Mouse (Mus musculus) hindbrain, embryonic 12.5 days (tissue): ENCODE measurements around the gene Otogl. TPM values are rescaled to one million over a fixed set of nuclear protein-coding genes. Genes with fewer than 3 reads are reported as not detected.

Experiments used
- ATAC-seq: fragments of 200-750 bp; cut with Nextera tagmentation; 2 replicates; pipeline ENCODE4 v1.8.0; 2017; ENCODE audit warnings: moderate TSS enrichment; ENCODE audit not compliant: low FRiP score
- H3K27ac ChIP-seq: fragments of 300-500 bp; sonication (generic); 2 replicates; pipeline ENCODE4 v1.5.1; 2016; ENCODE audit warnings: mild to moderate bottlenecking
- H3K27me3 ChIP-seq: fragments of 300-500 bp; sonication (generic); 2 replicates; pipeline ENCODE4 v1.6.1; 2016; ENCODE audit warnings: mild to moderate bottlenecking
- H3K36me3 ChIP-seq: fragments of 300-500 bp; sonication (generic); 2 replicates; pipeline ENCODE4 v1.6.1; 2016; ENCODE audit warnings: mild to moderate bottlenecking
- H3K4me1 ChIP-seq: fragments of 300-500 bp; sonication (generic); 2 replicates; pipeline ENCODE4 v1.6.1; 2016
- H3K4me2 ChIP-seq: fragments of 300-500 bp; sonication (generic); replicated peaks from 2 replicates; pipeline ENCODE4 v1.6.1; 2016; ENCODE audit warnings: mild to moderate bottlenecking
- H3K4me3 ChIP-seq: fragments of 300-500 bp; sonication (generic); 2 replicates; pipeline ENCODE4 v1.5.1; 2016; ENCODE audit warnings: mild to moderate bottlenecking
- H3K9ac ChIP-seq: fragments of 300-500 bp; sonication (generic); 2 replicates; pipeline ENCODE4 v1.6.1; 2016; ENCODE audit warnings: mild to moderate bottlenecking, moderate library complexity
- H3K9me3 ChIP-seq: fragments of 300-500 bp; sonication (generic); replicated peaks from 2 replicates; pipeline ENCODE4 v1.6.1; 2016; ENCODE audit warnings: mild to moderate bottlenecking
- WGBS: fragments of 180-500 bp; shearing (Covaris S2); methylation state at CpG from one replicate; pipeline ENCODE4 v1.1.7; 2016; 5-methylcytosine and 5-hydroxymethylcytosine counted together
- polyA plus RNA-seq: library from polyadenylated mRNA; unstranded; fragments of >200 nt; fragmentation: Nextera tagmentation; extraction: Ambion mirVana; gene quantifications from 2 replicates; pipeline ENCODE4 v1.2.1, GENCODE M21; 2016

The Otogl gene
- polyA plus RNA-seq, 1 experiment from 2014 or later, result 0.63 TPM

GRCm38 (mm10) chr10:107933527-107933926, 21.6 kb upstream of the Otogl start:
- Histone ChIP-seq H3K4me2 (no peak overlapping the region), H3K4me1 (peaks cover 11% of the 10 kb centered on the region; the same call in 1 of the 2 replicates), H3K36me3 (no peaks in the 10 kb centered on the region), H3K9me3 (no peaks in the 10 kb centered on the region), H3K27me3 (no peaks in the 10 kb centered on the region), H3K4me3 (no peak overlapping the region), H3K9ac (no peak overlapping the region), H3K27ac (no peak overlapping the region)
- WGBS, result 87% methylated on average over 1 of the region's 1 CpGs
- ATAC-seq, result no peak

- H3K9me3 ChIP-seq, result no peaks in the 10 kb centered on the region
- WGBS, result 19% methylated on average over 9 of the region's 10 CpGs
- no peaks in the 10 kb centered on the region for H3K27me3 ChIP-seq
- H3K9ac ChIP-seq, result no peak overlapping the region
- H3K4me3 ChIP-seq, result no peak overlapping the region
- H3K4me2 ChIP-seq, result peak overlapping the region; percentile 21; the same call in 1 of the 2 replicates
- peak; percentile 81 for ATAC-seq
- no peaks in the 10 kb centered on the region for H3K36me3 ChIP-seq
- peaks cover 11% of the 10 kb centered on the region; the same call in 1 of the 2 replicates for H3K4me1 ChIP-seq
- 0 out of 2 replicates have a peak overlapping the region, but pooled peaks have one; percentile 12 for H3K27ac ChIP-seq
Observed at GRCm38 (mm10) chr10:107931833-107932828, 20.2 kb upstream of the Otogl start.

- Histone ChIP-seq H3K36me3 (no peaks in the 10 kb centered on the region), H3K9me3 (no peaks in the 10 kb centered on the region), H3K4me2 (no peak overlapping the region), H3K27me3 (no peaks in the 10 kb centered on the region), H3K4me3 (no peak overlapping the region), H3K4me1 (peaks cover 11% of the 10 kb centered on the region; the same call in 1 of the 2 replicates), H3K27ac (no peak overlapping the region; the same call in 1 of the 2 replicates), H3K9ac (no peak overlapping the region)
- WGBS, result 66% methylated on average over 7 of the region's 7 CpGs
- no peak for ATAC-seq
Observed at GRCm38 (mm10) chr10:107930471-107931021, 18.6 kb upstream of the Otogl start.

GRCm38 (mm10) chr10:107925306-107925705, 13.4 kb upstream of the Otogl start:
- Histone ChIP-seq H3K9ac (no peak overlapping the region), H3K4me3 (no peak overlapping the region), H3K27ac (no peak overlapping the region), H3K27me3 (no peaks in the 10 kb centered on the region), H3K4me2 (no peak overlapping the region), H3K9me3 (no peaks in the 10 kb centered on the region), H3K36me3 (no peaks in the 10 kb centered on the region), H3K4me1 (no peaks in the 10 kb centered on the region)
- no peak for ATAC-seq

- Histone ChIP-seq H3K4me1 (no peaks in the 10 kb centered on the region), H3K9me3 (no peaks in the 10 kb centered on the region), H3K27ac (no peak overlapping the region), H3K4me2 (no peak overlapping the region), H3K27me3 (no peaks in the 10 kb centered on the region), H3K4me3 (no peak overlapping the region), H3K9ac (no peak overlapping the region), H3K36me3 (no peaks in the 10 kb centered on the region)
- 68% methylated on average over 2 of the region's 2 CpGs for WGBS
- no peak for ATAC-seq
Observed at GRCm38 (mm10) chr10:107923860-107924259, 11.9 kb upstream of the Otogl start.

- no peak overlapping the region for H3K27ac ChIP-seq
- H3K27me3 ChIP-seq, result no peaks in the 10 kb centered on the region
- H3K36me3 ChIP-seq, result no peaks in the 10 kb centered on the region
- no peak overlapping the region for H3K4me2 ChIP-seq
- H3K4me3 ChIP-seq, result no peak overlapping the region
- 29% methylated on average over 1 of the region's 1 CpGs for WGBS
- no peak overlapping the region for H3K9ac ChIP-seq
- no peaks in the 10 kb centered on the region for H3K9me3 ChIP-seq
- H3K4me1 ChIP-seq, result no peaks in the 10 kb centered on the region
- ATAC-seq, result no peak
Observed at GRCm38 (mm10) chr10:107922750-107923149, 10.8 kb upstream of the Otogl start.

- Histone ChIP-seq H3K27ac (no peak overlapping the region), H3K4me1 (no peaks in the 10 kb centered on the region), H3K36me3 (no peaks in the 10 kb centered on the region), H3K9ac (no peak overlapping the region), H3K9me3 (no peaks in the 10 kb centered on the region), H3K4me3 (no peak overlapping the region), H3K27me3 (no peaks in the 10 kb centered on the region), H3K4me2 (no peak overlapping the region)
- whole genome bisulfite sequencing, result 65% methylated on average over 1 of the region's 1 CpGs
- ATAC-seq, result no peak
Observed at GRCm38 (mm10) chr10:107921549-107921948, 9.6 kb upstream of the Otogl start.

- ATAC-seq, result no peak
- Histone ChIP-seq H3K36me3 (no peaks in the 10 kb centered on the region), H3K4me2 (no peak overlapping the region), H3K9ac (no peak overlapping the region), H3K9me3 (no peaks in the 10 kb centered on the region), H3K27ac (no peak overlapping the region), H3K4me1 (no peaks in the 10 kb centered on the region), H3K27me3 (no peaks in the 10 kb centered on the region), H3K4me3 (no peak overlapping the region)
- WGBS, result 81% methylated on average over 1 of the region's 1 CpGs
Observed at GRCm38 (mm10) chr10:107921134-107921533, 9.2 kb upstream of the Otogl start.

GRCm38 (mm10) chr10:107913013-107913412, 1.1 kb upstream of the Otogl start:
- H3K4me1 ChIP-seq, result no peaks in the 10 kb centered on the region
- H3K4me2 ChIP-seq, result no peak overlapping the region
- WGBS, result 65% methylated on average over 2 of the region's 2 CpGs
- H3K9ac ChIP-seq, result no peak overlapping the region
- H3K4me3 ChIP-seq, result no peak overlapping the region
- no peak for ATAC-seq
- H3K9me3 ChIP-seq, result no peaks in the 10 kb centered on the region
- no peaks in the 10 kb centered on the region for H3K27me3 ChIP-seq
- H3K36me3 ChIP-seq, result no peaks in the 10 kb centered on the region
- no peak overlapping the region for H3K27ac ChIP-seq

- no peak overlapping the region for H3K4me2 ChIP-seq
- H3K9ac ChIP-seq, result no peak overlapping the region
- no peak overlapping the region for H3K27ac ChIP-seq
- H3K4me1 ChIP-seq, result no peaks in the 10 kb centered on the region
- H3K4me3 ChIP-seq, result no peak overlapping the region
- 75% methylated on average over 10 of the region's 10 CpGs for WGBS
- no peaks in the 10 kb centered on the region; the same call in 1 of the 2 replicates for H3K9me3 ChIP-seq
- H3K27me3 ChIP-seq, result no peaks in the 10 kb centered on the region
- no peak for ATAC-seq
- no peaks in the 10 kb centered on the region for H3K36me3 ChIP-seq
Observed at GRCm38 (mm10) chr10:107906453-107906852, 5.5 kb downstream of the Otogl start.

GRCm38 (mm10) chr10:107905274-107906034, 6.5 kb downstream of the Otogl start:
- Histone ChIP-seq H3K27me3 (no peaks in the 10 kb centered on the region), H3K9me3 (no peaks in the 10 kb centered on the region; the same call in 1 of the 2 replicates), H3K4me2 (no peak overlapping the region), H3K27ac (no peak overlapping the region), H3K36me3 (no peaks in the 10 kb centered on the region), H3K9ac (no peak overlapping the region), H3K4me1 (no peaks in the 10 kb centered on the region), H3K4me3 (no peak overlapping the region)
- WGBS, result 80% methylated on average over 7 of the region's 7 CpGs
- ATAC-seq, result no peak

GRCm38 (mm10) chr10:107901958-107902357, 10.0 kb downstream of the Otogl start:
- Histone ChIP-seq H3K9ac (no peak overlapping the region), H3K9me3 (no peaks in the 10 kb centered on the region), H3K4me1 (no peaks in the 10 kb centered on the region), H3K36me3 (no peaks in the 10 kb centered on the region), H3K27me3 (no peaks in the 10 kb centered on the region), H3K4me2 (no peak overlapping the region), H3K27ac (no peak overlapping the region), H3K4me3 (no peak overlapping the region)
- ATAC-seq, result no peak
- 84% methylated on average over 8 of the region's 8 CpGs for WGBS
